Mouse (Mus musculus): ENCODE results near the gene Oprm1.
A peak's percentile ranks its signal among the peaks of the same experiment; 100 is the strongest.

Oprm1 gene

DNA sequence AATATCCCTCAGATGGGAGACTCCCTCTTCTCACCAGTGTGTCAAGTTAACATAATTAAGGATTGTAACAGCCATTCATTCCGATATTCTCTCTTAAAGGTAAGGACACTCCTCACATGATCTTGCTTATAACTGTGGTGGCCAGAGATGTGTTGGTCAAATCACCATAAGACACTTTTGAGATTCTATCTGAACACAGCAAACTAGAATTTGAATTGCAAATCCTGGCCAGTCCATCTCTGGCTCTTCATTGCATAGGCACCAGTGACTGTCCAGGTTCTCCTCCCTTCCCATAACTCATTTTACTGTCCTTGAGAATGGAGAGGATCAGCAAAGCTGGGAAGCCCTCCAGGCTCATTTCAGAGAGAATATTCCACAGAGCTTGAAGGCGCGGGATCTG is at the start of gene Oprm1:
Gene Oprm1, plus strand, starts transcription at position 301 of the 400 bp plus-strand sequence.
- no peak for DNase-seq (ENCODE audit: low read depth, low spot score)

DNA sequence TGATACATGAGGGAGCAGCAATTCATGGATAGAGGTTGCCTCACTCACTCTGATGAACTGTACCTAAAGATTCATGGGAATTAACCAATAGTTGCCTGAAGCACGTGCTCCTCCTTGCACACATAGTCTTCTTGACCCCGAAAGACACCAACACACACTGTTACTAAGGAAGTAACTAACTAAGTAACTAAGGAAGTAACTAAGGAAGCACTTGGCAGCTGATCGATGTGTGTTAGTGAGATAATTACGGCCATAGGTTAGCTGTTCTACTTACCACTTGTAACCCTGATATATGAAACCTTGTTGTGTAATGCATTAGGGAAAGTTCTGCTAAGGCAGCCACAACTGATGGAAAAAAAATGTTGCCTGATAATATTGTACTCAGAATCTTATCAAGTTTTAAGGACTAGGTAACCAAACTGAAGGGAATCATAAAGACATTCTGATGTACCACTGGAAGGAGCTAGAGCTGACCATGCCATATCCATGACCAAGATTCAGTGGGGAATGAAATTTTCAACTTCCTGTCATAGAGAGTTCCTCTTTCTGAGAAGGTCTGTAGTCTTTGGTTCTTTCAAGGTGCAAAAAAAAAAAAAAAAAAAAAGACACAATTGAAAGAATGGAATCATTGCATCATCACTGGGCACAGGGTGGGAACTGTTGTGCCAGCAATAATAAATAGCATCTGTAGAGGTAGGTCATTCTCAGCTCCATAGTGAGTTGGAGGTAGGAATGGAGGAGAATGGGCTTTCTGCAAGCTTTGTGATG is 40.9 kb upstream of the Oprm1 start:
- DNase-seq (ENCODE audit: low read depth, low spot score): no peak

DNA sequence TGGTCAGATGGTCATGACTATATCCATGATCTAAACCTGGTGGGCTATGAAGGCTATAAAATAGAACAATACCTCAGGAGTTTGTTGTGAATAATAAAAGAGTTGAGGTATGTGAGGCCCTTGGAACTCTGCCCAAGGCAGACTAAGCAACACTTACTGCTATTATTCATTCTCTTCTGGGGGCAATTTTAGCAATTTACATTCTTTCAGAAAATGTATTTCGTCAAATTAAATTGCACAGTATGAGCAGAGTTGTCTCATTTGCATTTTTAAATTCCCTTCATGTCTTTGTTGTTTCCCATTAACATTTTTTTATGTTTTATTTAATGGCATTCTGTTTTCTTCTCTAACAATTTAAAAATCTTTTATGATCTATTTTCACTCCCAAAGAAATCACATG is 34.5 kb upstream of the Oprm1 start:
- no peak for DNase-seq (ENCODE audit: low read depth, low spot score)

DNA sequence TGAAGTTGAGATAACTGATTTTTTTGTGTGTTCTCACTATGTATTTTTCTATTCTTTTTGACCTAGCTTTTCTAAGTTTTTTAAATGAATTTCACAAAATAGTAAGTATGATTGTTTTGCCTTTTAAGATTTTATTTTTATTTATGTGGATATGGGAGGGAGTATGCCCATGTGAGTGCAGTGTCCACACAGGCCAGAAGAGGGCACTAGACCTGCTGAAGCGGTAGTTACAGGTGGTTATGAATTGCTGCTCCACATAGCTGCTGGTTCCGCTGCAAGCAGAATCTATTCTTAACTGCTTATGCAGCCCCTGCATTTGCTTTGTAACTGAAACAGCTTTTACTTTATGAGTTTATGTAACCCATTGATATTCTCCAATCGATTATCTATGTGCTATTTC is 29.8 kb upstream of the Oprm1 start:
- peak; percentile 45 for DNase-seq (ENCODE audit: low read depth, low spot score)

DNA sequence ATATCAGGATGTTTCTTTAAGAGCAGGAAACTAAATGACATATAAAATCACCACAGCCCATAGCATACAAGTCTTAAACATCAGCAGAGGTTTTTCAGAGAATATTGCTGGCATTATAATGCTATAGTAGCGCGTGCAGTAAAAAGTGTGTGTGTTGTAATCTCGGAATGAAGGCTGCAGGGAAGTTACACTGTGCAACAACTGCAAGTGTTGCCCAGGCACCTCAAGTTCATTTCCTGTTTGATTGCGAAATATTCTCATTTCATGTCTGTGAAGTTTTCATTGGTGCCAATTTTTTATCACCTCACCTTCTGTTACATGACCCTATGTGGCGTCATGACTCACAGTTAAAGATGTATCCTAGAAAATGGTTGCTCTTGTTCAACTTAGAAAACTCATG is 4.9 kb upstream of the Oprm1 start:
- DNase-seq (ENCODE audit: low read depth, low spot score): no peak

DNA sequence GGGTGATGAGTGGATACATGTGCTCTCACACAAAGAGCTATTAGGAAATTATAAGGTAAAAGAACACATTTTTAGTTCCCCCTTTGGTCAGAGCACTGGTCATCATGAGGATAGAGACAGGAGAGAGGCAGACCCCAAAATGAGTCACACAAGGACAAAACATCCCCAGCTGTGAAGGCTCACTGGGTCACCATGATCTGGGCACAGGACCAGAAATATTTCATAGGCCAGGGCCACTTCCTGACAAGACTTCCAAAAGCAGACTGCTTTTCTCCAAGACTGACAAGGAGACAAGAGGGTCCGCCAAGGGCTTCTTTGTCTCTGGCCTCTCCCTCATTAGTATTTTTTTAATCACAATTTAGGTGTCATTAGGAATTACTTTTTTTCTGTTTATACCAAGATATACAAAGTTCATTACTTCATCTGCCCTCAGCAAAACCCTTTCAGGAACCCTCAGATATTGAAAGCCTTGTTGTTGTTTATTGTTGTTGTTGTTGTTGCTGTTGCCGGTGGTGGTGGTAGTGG is 3.0 kb downstream of the Oprm1 start, which contains the start of gene Gm10945:
Gene Gm10945, minus strand, starts transcription at position 475 of the 525 bp plus-strand sequence.
- no peak for DNase-seq (ENCODE audit: low read depth, low spot score)

DNA sequence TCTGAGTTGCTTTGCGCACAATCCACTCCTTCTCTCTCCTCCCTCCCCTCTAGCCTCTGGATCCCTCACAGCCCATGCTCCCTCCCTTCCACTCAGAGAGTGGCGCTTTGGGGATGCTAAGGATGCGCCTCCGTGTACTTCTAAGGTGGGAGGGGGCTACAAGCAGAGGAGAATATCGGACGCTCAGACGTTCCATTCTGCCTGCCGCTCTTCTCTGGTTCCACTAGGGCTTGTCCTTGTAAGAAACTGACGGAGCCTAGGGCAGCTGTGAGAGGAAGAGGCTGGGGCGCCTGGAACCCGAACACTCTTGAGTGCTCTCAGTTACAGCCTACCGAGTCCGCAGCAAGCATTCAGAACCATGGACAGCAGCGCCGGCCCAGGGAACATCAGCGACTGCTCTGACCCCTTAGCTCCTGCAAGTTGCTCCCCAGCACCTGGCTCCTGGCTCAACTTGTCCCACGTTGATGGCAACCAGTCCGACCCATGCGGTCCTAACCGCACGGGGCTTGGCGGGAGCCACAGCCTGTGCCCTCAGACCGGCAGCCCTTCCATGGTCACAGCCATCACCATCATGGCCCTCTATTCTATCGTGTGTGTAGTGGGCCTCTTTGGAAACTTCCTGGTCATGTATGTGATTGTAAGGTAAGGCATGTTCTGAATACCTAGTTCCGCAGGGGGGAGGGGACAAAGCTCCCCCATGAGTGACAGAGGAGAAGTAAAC is 30.4 kb downstream of the Oprm1 start:
- peak; percentile 81 for DNase-seq (ENCODE audit: low read depth, low spot score)

GRCm38 (mm10) chr10:6790226-6790625 is 31.9 kb downstream of the Oprm1 start:
- no peak for DNase-seq (ENCODE audit: low read depth, low spot score)

- DNase-seq (ENCODE audit: low read depth, low spot score): peak; percentile 92
Measured at GRCm38 (mm10) chr10:6820626-6821025, 62.3 kb downstream of the Oprm1 start.

DNA sequence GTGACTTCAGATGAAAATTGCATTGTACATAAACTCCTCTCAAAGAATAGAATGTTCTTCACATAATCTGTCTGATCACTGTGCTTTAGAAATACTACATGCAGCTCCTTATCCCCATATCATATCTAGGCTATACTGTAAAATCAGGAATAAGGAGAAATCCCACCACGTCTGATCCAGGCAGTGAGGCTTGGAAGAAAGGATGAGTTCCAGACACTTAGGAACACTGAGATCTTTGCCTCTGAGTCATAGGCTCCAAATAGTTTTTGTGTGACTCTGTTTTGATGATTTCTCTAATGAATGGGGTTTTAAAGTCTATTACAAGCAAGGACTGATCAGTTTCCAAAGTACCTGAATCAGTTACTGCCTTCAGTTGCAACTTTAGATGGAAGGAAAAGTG is 83.9 kb downstream of the Oprm1 start:
- no peak for DNase-seq (ENCODE audit: low read depth, low spot score)

DNA sequence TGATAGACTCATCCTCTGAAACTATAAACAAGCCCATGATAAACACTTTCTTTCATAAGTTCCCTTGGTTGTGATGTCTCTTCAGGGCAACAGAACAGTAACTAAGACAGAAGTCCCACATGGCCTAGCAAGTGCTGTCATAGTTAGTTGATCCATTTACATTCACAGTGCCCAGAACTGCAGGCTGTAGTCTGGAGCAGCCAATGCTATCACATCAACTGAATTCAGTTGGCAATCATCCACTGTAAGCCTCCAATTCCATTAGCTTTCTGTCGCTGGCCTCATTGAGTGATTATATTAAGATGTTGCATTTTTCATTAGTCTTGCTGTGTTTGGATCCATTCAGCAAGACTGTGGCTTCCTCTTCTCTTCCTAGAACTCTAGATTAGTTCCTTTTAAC is 88.0 kb downstream of the Oprm1 start:
- DNase-seq (ENCODE audit: low read depth, low spot score): no peak

GRCm38 (mm10) chr10:6848162-6848754 is 90.0 kb downstream of the Oprm1 start:
- DNase-seq (ENCODE audit: low read depth, low spot score): no peak

- DNase-seq (ENCODE audit: low read depth, low spot score): no peak
Measured at GRCm38 (mm10) chr10:6848834-6849233, 90.5 kb downstream of the Oprm1 start.

DNA sequence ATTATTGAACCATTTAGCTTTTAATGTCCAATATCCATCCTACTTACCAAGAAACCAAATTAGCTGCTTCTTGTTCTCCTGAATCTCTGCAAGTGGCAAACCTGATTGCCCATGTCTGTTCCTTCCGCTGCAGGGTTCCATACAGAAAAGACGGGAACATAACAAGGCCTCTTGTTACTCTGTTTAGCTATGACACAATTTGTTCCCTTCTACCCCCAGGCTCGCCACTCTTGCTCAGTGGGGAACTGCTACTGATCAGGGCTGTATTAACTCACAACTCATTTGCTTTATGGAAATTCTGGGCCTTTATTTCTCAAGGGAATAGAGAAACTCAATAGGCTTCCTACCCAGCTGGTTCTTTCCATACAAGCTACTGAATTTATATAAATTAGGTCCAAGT is 97.5 kb downstream of the Oprm1 start:
- no peak for DNase-seq (ENCODE audit: low read depth, low spot score)

DNA sequence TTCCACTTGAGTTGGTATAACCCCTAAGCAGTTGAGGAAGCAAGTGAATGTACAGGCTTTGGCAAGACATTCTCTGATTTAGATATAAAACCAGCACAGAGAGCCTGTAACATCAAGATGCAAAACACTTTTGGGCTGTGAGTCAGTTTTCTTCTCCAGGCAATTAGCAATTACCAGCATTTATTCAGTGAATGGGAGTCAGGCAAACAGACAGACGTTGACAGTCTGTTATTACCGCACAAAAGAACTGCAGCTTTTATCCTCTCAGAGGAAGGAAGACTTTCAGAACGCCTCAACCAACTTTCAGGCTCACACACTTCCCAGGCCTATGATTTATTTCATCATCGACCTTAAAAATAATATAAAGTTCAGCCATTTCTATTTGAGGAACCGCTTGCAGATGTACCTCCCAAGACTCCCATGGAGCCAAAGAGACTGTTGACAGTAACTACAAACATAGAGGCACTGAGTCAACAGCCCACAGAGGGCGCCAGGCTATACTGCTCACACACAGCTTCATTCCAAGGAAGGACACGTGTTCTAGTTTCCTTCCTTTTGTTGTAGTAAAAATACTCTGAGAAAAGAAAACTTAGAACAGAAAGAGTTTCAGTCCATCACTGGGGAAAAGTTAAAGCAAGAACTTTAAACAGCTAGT is 113.2 kb downstream of the Oprm1 start:
- DNase-seq (ENCODE audit: low read depth, low spot score): no peak

DNA sequence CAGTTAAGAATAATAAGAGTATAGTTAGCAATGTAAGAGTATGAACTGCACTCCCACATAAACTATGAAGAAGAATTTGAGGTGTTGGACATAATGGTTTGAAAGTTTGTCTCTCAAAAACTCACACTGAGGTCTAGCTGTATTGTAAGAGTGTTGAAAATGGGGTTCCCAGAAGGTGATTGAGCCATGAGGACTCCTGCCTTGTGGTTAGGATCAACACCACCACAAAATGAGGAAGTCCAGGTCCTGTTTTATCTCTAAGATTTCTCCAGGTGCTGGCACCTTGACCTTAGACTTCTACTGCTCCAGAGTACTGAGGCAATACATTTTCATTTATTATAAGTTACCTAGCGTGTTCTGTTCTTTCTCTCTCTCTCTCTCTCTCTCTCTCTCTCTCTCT is 115.6 kb downstream of the Oprm1 start:
- DNase-seq (ENCODE audit: low read depth, low spot score): no peak

- DNase-seq (ENCODE audit: low read depth, low spot score): peak; percentile 75
Measured at GRCm38 (mm10) chr10:6878276-6878881, 120.1 kb downstream of the Oprm1 start.

DNA sequence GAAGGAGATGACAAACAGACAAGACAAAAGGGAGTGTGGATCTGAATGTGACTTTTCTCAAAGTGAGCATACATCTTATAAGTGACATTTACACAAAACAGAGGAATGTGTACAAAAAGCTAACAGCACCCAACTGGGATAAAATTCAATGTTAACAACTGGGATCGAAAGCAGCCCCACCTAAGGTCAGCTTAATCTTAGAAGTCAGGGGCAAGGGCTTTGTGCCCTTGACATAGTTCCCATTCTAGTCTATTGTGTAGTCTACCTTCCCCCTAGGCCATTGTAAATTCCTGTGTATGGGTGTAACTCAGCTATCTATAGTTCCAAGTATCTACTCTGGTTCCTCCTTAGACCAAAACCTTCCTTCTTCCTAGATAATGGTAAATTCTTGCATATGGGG is 123.7 kb downstream of the Oprm1 start:
- DNase-seq (ENCODE audit: low read depth, low spot score): peak; percentile 84

- peak; percentile 41 for DNase-seq (ENCODE audit: low read depth, low spot score)
Measured at GRCm38 (mm10) chr10:6885460-6885859, 127.2 kb downstream of the Oprm1 start.

DNA sequence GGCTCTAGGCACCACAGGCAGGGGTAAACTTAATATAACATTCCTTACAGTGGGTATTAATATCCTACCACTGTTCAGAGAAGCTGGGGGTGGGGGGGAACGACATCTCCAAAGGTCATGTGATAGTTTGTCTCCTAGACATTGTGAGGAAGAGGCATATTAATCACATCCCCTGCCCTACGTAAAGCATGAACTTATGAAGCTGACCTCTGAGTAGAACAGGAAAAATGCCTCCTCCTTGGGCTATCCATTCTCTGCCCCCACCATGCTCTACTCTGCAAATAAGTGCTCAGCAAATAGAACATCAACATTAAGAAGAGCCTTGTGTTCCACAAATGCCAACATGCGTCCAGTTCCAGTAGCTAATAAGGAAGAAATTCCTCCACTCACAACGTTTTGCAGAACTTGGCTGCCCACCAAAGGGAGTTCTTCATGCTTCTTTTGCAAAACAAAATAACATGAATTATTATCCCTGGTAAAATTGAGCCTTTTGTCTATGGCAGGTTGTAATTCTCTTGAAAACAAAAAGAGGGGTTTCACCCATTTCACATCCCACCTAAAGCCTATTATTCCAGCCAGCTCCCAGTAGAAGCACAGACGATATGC is 131.4 kb downstream of the Oprm1 start:
- DNase-seq (ENCODE audit: low read depth, low spot score): no peak

Measured in R1 (cell line).